Comparison of ENCODE assay signal across 10 mouse cellular contexts in the genomic region with DNA sequence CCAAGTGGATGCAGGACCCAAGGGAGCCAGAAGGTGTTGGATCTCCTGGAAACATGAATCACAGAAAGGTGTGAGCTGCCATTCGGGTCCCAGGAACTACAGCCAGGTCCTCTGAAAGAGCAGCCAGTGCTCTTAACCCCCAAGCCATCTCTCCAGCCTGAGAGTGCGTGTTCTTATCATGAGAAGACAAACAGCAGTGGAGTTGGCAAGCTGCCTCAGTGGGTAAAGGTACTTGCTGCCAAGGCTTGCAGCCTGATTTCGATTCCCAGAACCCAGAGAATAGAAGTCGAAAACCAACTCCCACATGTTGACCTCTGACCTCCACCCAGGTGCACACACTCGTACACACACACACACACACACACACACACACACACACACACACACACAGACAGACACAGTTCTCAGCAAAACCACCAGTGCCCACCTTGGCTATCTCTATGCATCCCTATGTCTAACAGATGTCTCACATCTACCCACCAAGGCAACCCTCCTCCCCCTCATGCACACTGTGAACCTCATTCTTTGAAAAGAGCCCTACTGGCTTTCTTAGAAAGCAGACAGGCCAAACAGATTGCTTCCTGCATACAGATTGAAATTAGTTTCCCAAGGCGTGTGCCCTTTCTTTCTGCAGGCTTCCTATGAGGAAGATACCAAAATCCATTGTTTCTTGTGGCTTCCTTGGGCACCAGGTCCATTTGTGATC. TPM values are rescaled to one million over a fixed set of nuclear protein-coding genes. Genes with fewer than 3 reads are reported as not detected.
DNase-seq lines count a peak whose midpoint lies in the region; ATAC-seq and TF ChIP-seq lines count a peak whose summit lies in the region.
"Had no signal": no experiment of that assay in that cellular context is flagged by ENCODE, and none has a peak within 500 bp of the region (broad histone marks: within the 10 kb centered on the region; RNA-seq: fewer than 3 reads in every experiment).

No protein-coding gene starts in this region.

- DNase-seq in liver, postnatal 0 days: peak; percentile 57
- no peak for DNase-seq in liver
- peak; percentile 55 for DNase-seq in brain, adult 2 months (ENCODE audit: low read depth, low spot score)
- DNase-seq in midbrain, postnatal 0 days (ENCODE audit: low spot score): peak; percentile 59

- no peak overlapping the region for H3K4me2 ChIP-seq in liver, postnatal 0 days (ENCODE audit: low read depth, low read length)
- no peak overlapping the region for H3K4me2 ChIP-seq in hindbrain, embryonic 13.5 days
- H3K4me2 ChIP-seq in midbrain, postnatal 0 days (ENCODE audit: low read depth, low read length, poor library complexity, severe bottlenecking): no peak overlapping the region
- no peak overlapping the region for H3K4me2 ChIP-seq in intestine, embryonic 16.5 days (ENCODE audit: low read depth, low read length)
- no peak overlapping the region for H3K4me2 ChIP-seq in kidney, embryonic 15.5 days

- 46% methylated on average over 6 of the region's 6 CpGs for WGBS in liver, postnatal 0 days (ENCODE audit: insufficient replicate concordance)
- 40% methylated on average over 6 of the region's 6 CpGs for WGBS in hindbrain, embryonic 13.5 days
- 66% methylated on average over 6 of the region's 6 CpGs for WGBS in midbrain, postnatal 0 days
- WGBS in intestine, embryonic 16.5 days: 66% methylated on average over 6 of the region's 6 CpGs
- 70% methylated on average over 6 of the region's 6 CpGs for WGBS in kidney, embryonic 15.5 days

- no peak for TF ChIP-seq CTCF in liver, postnatal 0 days (IDR thresholded peaks at IDR 0.05; ENCODE audit: low read depth)
- no peak for TF ChIP-seq CTCF in midbrain, postnatal 0 days (IDR thresholded peaks at IDR 0.05)

- H3K9me3 ChIP-seq in liver, postnatal 0 days (ENCODE audit: low read length): no peaks in the 10 kb centered on the region
- H3K9me3 ChIP-seq in hindbrain, embryonic 13.5 days: no peaks in the 10 kb centered on the region
- no peaks in the 10 kb centered on the region for H3K9me3 ChIP-seq in midbrain, postnatal 0 days (ENCODE audit: low read length)
- no peaks in the 10 kb centered on the region for H3K9me3 ChIP-seq in intestine, embryonic 16.5 days (ENCODE audit: control insufficient read depth, low read length)
- no peaks in the 10 kb centered on the region for H3K9me3 ChIP-seq in kidney, embryonic 15.5 days (replicated peaks)
- H3K9me3 ChIP-seq: embryonic facial prominence, embryonic 13.5 days had no signal

- H3K4me3 ChIP-seq in liver, postnatal 0 days (ENCODE audit: low read depth, low read length): no peak overlapping the region
- H3K4me3 ChIP-seq in hindbrain, embryonic 13.5 days: no peak overlapping the region
- H3K4me3 ChIP-seq in midbrain, postnatal 0 days (ENCODE audit: low read depth, low read length): no peak overlapping the region
- no peak overlapping the region for H3K4me3 ChIP-seq in intestine, embryonic 16.5 days (ENCODE audit: low read length)
- no peak overlapping the region for H3K4me3 ChIP-seq in kidney, embryonic 15.5 days (replicated peaks)
- H3K4me3 ChIP-seq: embryonic facial prominence, embryonic 13.5 days had no signal

- no peak overlapping the region for H3K9ac ChIP-seq in liver, postnatal 0 days (replicated peaks)
- no peak overlapping the region for H3K9ac ChIP-seq in hindbrain, embryonic 13.5 days
- no peak overlapping the region for H3K9ac ChIP-seq in midbrain, postnatal 0 days (replicated peaks; ENCODE audit: low read length, poor library complexity, severe bottlenecking)
- H3K9ac ChIP-seq in intestine, embryonic 16.5 days (ENCODE audit: low read depth, low read length): no peak overlapping the region
- H3K9ac ChIP-seq in kidney, embryonic 15.5 days: no peak overlapping the region
- H3K9ac ChIP-seq: embryonic facial prominence, embryonic 13.5 days had no signal

- H3K27ac ChIP-seq in liver, postnatal 0 days (ENCODE audit: low read depth): no peak overlapping the region
- peak overlapping the region; percentile 95 for H3K27ac ChIP-seq in hindbrain, embryonic 13.5 days
- no peak overlapping the region for H3K27ac ChIP-seq in midbrain, postnatal 0 days (ENCODE audit: low read depth, low read length)
- H3K27ac ChIP-seq in intestine, embryonic 16.5 days (ENCODE audit: low read length): no peak overlapping the region
- H3K27ac ChIP-seq in kidney, embryonic 15.5 days: no peak overlapping the region

- TF ChIP-seq EP300 in liver, postnatal 0 days (IDR thresholded peaks at IDR 0.05; ENCODE audit: low read depth): no peak

- H3K4me1 ChIP-seq in liver, postnatal 0 days (ENCODE audit: insufficient read depth): peaks cover 40% of the 10 kb centered on the region
- peaks cover 53% of the 10 kb centered on the region for H3K4me1 ChIP-seq in hindbrain, embryonic 13.5 days (replicated peaks)
- H3K4me1 ChIP-seq in midbrain, postnatal 0 days (ENCODE audit: insufficient read depth, low read length): peaks cover 8% of the 10 kb centered on the region
- H3K4me1 ChIP-seq in intestine, embryonic 16.5 days (ENCODE audit: control insufficient read depth, insufficient read depth, low read length): peaks cover 36% of the 10 kb centered on the region
- peaks cover 42% of the 10 kb centered on the region for H3K4me1 ChIP-seq in kidney, embryonic 15.5 days

- ATAC-seq in liver, postnatal 0 days: peak; percentile 11; the same call in 1 of the 2 replicates
- ATAC-seq in hindbrain, embryonic 13.5 days (ENCODE audit: low FRiP score): no peak
- no peak for ATAC-seq in midbrain, postnatal 0 days (ENCODE audit: low FRiP score)
- no peak for ATAC-seq in intestine, embryonic 16.5 days
- no peak for ATAC-seq in kidney, embryonic 15.5 days (replicated peaks; ENCODE audit: low FRiP score)
- ATAC-seq: inflammation-experienced regulatory T-cells, adult 6 months had no signal

- no peaks in the 10 kb centered on the region for H3K36me3 ChIP-seq in liver, postnatal 0 days (replicated peaks; ENCODE audit: insufficient read depth, low read length)
- H3K36me3 ChIP-seq in hindbrain, embryonic 13.5 days: no peaks in the 10 kb centered on the region
- no peaks in the 10 kb centered on the region for H3K36me3 ChIP-seq in midbrain, postnatal 0 days (ENCODE audit: insufficient read depth, low read length)
- H3K36me3 ChIP-seq in intestine, embryonic 16.5 days (ENCODE audit: control insufficient read depth, insufficient read depth, low read length): no peaks in the 10 kb centered on the region
- no peaks in the 10 kb centered on the region for H3K36me3 ChIP-seq in kidney, embryonic 15.5 days

- H3K27me3 ChIP-seq in liver, postnatal 0 days (ENCODE audit: insufficient read depth, low read length): no peaks in the 10 kb centered on the region
- no peaks in the 10 kb centered on the region for H3K27me3 ChIP-seq in hindbrain, embryonic 13.5 days
- no peaks in the 10 kb centered on the region for H3K27me3 ChIP-seq in midbrain, postnatal 0 days (ENCODE audit: insufficient read depth, low read length)
- H3K27me3 ChIP-seq in intestine, embryonic 16.5 days (replicated peaks; ENCODE audit: control insufficient read depth, insufficient read depth, low read length): no peaks in the 10 kb centered on the region
- H3K27me3 ChIP-seq in kidney, embryonic 15.5 days: no peaks in the 10 kb centered on the region
- H3K27me3 ChIP-seq: embryonic facial prominence, embryonic 13.5 days had no signal

RNA-seq across cellular contexts. Expression of a gene that starts 43.4 kb away (rescaled TPM):
- polyA plus RNA-seq in liver, postnatal 0 days (2015; fragmentation: Nextera tagmentation; extraction: Ambion mirVana): 27.2 and 32.2 TPM in 2 replicates
- polyA plus RNA-seq in hindbrain, embryonic 13.5 days (2015; fragmentation: Nextera tagmentation; extraction: Ambion mirVana): 76.4 and 89.0 TPM in 2 replicates
- 82.7 and 97.4 TPM in 2 replicates for total RNA-seq in midbrain, postnatal 0 days (2014; rRNA removed)
- 74.0 and 78.5 TPM in 2 replicates for polyA plus RNA-seq in midbrain, postnatal 0 days (2015; fragmentation: Nextera tagmentation; extraction: Ambion mirVana)
- polyA plus RNA-seq in intestine, embryonic 16.5 days (2015; fragmentation: Nextera tagmentation; extraction: Ambion mirVana): 283 and 397 TPM in 2 replicates
- polyA plus RNA-seq in kidney, embryonic 15.5 days (2015; fragmentation: Nextera tagmentation; extraction: Ambion mirVana): 74.6 and 80.4 TPM in 2 replicates

RNA-seq across cellular contexts. Expression of a gene that starts 54.3 kb away (rescaled TPM):
- not detected in 2 replicates for polyA plus RNA-seq in liver, postnatal 0 days (2015; fragmentation: Nextera tagmentation; extraction: Ambion mirVana)
- 1.9 and 3.0 TPM in 2 replicates for polyA plus RNA-seq in hindbrain, embryonic 13.5 days (2015; fragmentation: Nextera tagmentation; extraction: Ambion mirVana)
- total RNA-seq in midbrain, postnatal 0 days (2014; rRNA removed): 1.4 and 1.8 TPM in 2 replicates
- polyA plus RNA-seq in midbrain, postnatal 0 days (2015; fragmentation: Nextera tagmentation; extraction: Ambion mirVana): 1.8 and 2.5 TPM in 2 replicates
- 0.18 TPM in 1 of 2 replicates, not detected in the other for polyA plus RNA-seq in intestine, embryonic 16.5 days (2015; fragmentation: Nextera tagmentation; extraction: Ambion mirVana)
- not detected in 2 replicates for polyA plus RNA-seq in kidney, embryonic 15.5 days (2015; fragmentation: Nextera tagmentation; extraction: Ambion mirVana)
- polyA plus RNA-seq: embryonic facial prominence, embryonic 13.5 days; inflammation-experienced regulatory T-cells, adult 6 months; limb, embryonic 14.5 days had no signal
